Mouse (Mus musculus) embryonic facial prominence, embryonic 11.5 days (tissue): ENCODE data around the gene Pam16. TPM values are rescaled to one million over a fixed set of nuclear protein-coding genes. Genes with fewer than 3 reads are reported as not detected.

Experiments used
- ATAC-seq: fragments of 200-750 bp; cut with Nextera tagmentation; replicated peaks from 2 replicates; pipeline ENCODE4 v1.8.0; 2017; ENCODE audit warnings: low read depth; ENCODE audit not compliant: insufficient number of reproducible peaks, low FRiP score, low TSS enrichment
- DNase-seq: peaks from one replicate; pipeline ENCODE4 v3.0.0-alpha.2; 2015; ENCODE audit warnings: low spot score
- H3K27ac ChIP-seq: fragments of 300-500 bp; sonication (generic); replicated peaks from 2 replicates; pipeline ENCODE4 v1.5.1; 2014; ENCODE audit warnings: mild to moderate bottlenecking, low read depth, low read length, control low read depth
- H3K27me3 ChIP-seq: fragments of 300-500 bp; sonication (generic); 2 replicates; pipeline ENCODE4 v1.6.1; 2014; ENCODE audit warnings: mild to moderate bottlenecking, low read length, moderate library complexity, mixed read lengths; ENCODE audit not compliant: control insufficient read depth, insufficient read depth
- H3K36me3 ChIP-seq: fragments of 300-500 bp; sonication (generic); replicated peaks from 2 replicates; pipeline ENCODE4 v1.6.1; 2014; ENCODE audit warnings: low read depth, mild to moderate bottlenecking, low read length, moderate library complexity, mixed read lengths; ENCODE audit not compliant: control insufficient read depth, insufficient read depth
- H3K4me1 ChIP-seq: fragments of 300-500 bp; sonication (generic); 2 replicates; pipeline ENCODE4 v1.6.1; 2014; ENCODE audit warnings: low read length, mixed read lengths; ENCODE audit not compliant: control insufficient read depth, insufficient read depth
- H3K4me2 ChIP-seq: fragments of 300-500 bp; sonication (generic); 2 replicates; pipeline ENCODE4 v1.6.1; 2014; ENCODE audit warnings: low read depth, mild to moderate bottlenecking, control low read depth, low read length, moderate library complexity
- H3K4me3 ChIP-seq: fragments of 300-500 bp; sonication (generic); 2 replicates; pipeline ENCODE4 v1.5.1; 2014; ENCODE audit warnings: low read depth, low read length, control low read depth
- H3K9ac ChIP-seq: fragments of 300-500 bp; sonication (generic); replicated peaks from 2 replicates; pipeline ENCODE4 v1.6.1; 2014; ENCODE audit warnings: mild to moderate bottlenecking, control low read depth, low read length
- H3K9me3 ChIP-seq: fragments of 300-500 bp; sonication (generic); replicated peaks from 2 replicates; pipeline ENCODE4 v1.6.1; 2016; ENCODE audit warnings: mild to moderate bottlenecking, low read length, inconsistent platforms, mixed read lengths; ENCODE audit not compliant: control insufficient read depth
- WGBS: fragments of 180-500 bp; shearing (Covaris S2); extraction: QIAGEN DNeasy Blood & Tissue Kit; methylation state at CpG from one replicate; pipeline ENCODE4 v1.1.7; 2014; 5-methylcytosine and 5-hydroxymethylcytosine counted together
- polyA plus RNA-seq: library from polyadenylated mRNA; unstranded; fragments of >200 nt; fragmentation: Nextera tagmentation; extraction: Ambion mirVana; gene quantifications from 2 replicates; pipeline ENCODE4 v1.2.1, GENCODE M21; 2014

Gene Pam16
- polyA plus RNA-seq, 1 experiment from 2014 or later: 105 TPM

DNA sequence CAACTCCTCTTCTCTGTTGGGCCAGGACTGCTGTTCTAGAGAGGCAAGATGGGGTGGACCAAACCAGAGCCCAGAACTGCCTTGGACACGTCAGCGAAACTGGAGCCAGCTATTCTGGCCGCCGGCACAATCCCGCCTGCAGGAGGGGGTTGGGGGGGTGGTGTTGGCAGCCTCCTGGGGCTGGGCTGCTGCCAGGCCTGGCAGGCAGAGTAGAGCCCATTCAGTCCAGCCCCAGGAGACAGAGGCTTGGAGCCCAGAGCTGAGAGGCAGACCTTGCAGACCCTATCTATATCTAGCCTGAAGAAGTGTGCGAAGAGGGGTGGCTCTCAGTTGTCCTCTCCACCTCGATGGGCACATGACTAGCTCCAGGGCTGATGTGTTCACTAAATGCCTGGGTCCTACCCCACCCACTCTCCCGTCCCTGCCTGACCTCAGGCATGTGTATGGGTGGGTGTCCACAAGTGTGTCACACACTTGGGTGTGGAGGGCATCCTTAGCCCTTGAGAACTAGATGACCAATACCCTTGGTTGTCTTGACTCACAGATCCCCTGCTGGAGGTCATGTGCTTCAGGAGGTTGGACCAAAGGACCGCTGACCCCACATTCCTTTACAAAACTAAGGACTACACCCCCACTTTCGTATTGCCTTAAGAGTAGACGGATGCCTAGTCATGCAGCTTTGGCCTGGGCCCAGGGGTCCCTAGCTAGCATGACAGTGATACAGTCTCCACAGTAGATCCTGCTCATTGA is 19.1 kb upstream of the Pam16 start:
- Histone ChIP-seq H3K4me1 (peaks cover 16% of the 10 kb centered on the region), H3K36me3 (peaks cover under 1% of the 10 kb centered on the region; the same call in 1 of the 2 replicates), H3K4me2 (no peak overlapping the region), H3K4me3 (no peak overlapping the region), H3K9me3 (no peaks in the 10 kb centered on the region), H3K9ac (no peak overlapping the region), H3K27me3 (no peaks in the 10 kb centered on the region), H3K27ac (no peak overlapping the region)
- WGBS: 66% methylated on average over 11 of the region's 11 CpGs
- ATAC-seq (no peak), DNase-seq (no peak)

DNA sequence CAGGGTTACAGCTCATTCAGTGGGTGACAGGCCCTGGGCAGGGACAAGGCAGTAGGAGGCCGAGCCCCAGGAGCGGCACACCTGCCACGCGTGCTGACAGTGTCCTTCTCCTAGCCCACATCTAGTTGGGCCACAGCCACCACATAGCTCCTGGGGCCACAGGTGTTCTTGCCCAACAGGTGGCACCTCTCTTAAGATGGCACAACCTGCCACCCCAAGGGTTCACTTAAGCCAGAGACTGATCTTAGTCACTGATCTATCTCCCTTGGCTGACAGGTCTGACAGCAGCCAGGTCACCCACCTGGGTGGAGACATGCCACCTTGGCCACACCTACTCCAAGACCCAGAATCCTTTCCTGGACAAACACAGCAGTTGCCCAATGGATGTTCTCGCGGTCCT is 18.1 kb upstream of the Pam16 start:
- Histone ChIP-seq H3K9me3 (no peaks in the 10 kb centered on the region), H3K4me1 (peaks cover 16% of the 10 kb centered on the region), H3K4me3 (no peak overlapping the region), H3K36me3 (no peaks in the 10 kb centered on the region), H3K27ac (no peak overlapping the region), H3K9ac (peak overlapping the region; percentile 32), H3K27me3 (no peaks in the 10 kb centered on the region), H3K4me2 (peak overlapping the region; percentile 28)
- 73% methylated on average over 6 of the region's 6 CpGs for WGBS
- DNase-seq: no peak
- no peak for ATAC-seq

DNA sequence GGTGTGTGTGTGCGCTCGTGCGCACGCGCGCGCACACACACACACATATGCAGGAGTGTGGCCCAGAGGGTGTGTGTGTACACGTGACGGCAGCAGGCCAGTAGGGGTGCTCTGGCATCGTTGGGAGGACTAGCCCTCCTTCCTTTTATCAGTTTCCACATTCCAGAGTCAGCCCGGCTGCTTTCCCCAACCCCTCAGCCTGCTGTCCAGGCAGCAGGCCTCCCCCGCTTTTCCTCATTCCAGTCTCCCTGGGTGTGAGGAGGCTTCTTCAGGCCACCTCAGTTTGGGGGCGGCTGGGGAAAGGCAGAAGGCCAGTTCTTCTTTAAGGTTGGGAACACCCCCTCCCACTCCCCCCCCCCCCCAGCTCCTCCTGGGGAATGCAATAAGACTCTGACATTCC is 17.4 kb upstream of the Pam16 start:
- Histone ChIP-seq H3K9me3 (no peaks in the 10 kb centered on the region), H3K9ac (peak overlapping the region; percentile 7; the same call in 1 of the 2 replicates), H3K27ac (peak overlapping the region; percentile 48), H3K36me3 (no peaks in the 10 kb centered on the region), H3K27me3 (no peaks in the 10 kb centered on the region), H3K4me3 (peak overlapping the region; percentile 0; the same call in 1 of the 2 replicates), H3K4me1 (peaks cover 13% of the 10 kb centered on the region), H3K4me2 (peak overlapping the region; percentile 28)
- 32% methylated on average over 13 of the region's 13 CpGs for WGBS
- DNase-seq (peak; percentile 58), ATAC-seq (peak; percentile 25; the same call in 1 of the 2 replicates)

DNA sequence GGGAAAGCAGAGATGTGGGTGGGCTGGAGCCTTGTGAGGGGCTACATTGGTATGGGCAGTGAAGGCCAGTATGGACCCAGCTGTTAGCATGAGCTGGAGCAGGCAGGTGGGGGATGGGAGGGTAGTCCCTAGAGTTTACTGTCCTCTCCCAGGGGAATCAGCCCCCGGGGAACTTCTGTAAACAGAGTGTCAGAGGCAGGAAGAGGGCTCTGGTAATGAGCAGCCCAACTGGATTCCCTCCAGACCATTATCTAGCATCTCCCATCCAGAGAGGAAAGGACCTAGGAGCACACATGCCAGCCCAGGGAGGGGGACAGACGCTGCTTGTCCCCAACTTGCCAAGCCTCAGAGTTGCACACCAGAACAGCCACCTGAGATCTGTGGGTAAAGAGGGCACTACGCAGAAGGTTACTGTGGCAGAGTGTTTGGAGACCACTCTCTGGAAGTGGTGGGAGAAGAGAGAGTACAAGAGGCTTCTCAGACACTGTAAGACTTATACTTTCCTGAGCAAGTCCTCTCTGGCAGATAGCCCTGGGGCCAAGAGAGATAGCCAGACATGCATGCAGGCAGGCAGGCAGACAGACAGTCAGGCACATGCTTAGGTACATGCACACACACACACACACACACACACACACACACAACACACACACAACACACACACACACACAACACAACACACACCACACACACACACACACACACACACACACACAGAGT is 16.5 kb upstream of the Pam16 start:
- no peak for ATAC-seq
- H3K4me2 ChIP-seq: peak overlapping the region; percentile 72
- 0 out of 2 replicates have a peak overlapping the region, but pooled peaks have one; percentile 28 for H3K27ac ChIP-seq
- peak overlapping the region; percentile 73 for H3K4me3 ChIP-seq
- H3K36me3 ChIP-seq: no peaks in the 10 kb centered on the region
- H3K27me3 ChIP-seq: no peaks in the 10 kb centered on the region
- peaks cover 7% of the 10 kb centered on the region for H3K4me1 ChIP-seq
- H3K9ac ChIP-seq: peak overlapping the region; percentile 19
- WGBS: 37% methylated on average over 3 of the region's 3 CpGs
- DNase-seq: no peak
- H3K9me3 ChIP-seq: no peaks in the 10 kb centered on the region

DNA sequence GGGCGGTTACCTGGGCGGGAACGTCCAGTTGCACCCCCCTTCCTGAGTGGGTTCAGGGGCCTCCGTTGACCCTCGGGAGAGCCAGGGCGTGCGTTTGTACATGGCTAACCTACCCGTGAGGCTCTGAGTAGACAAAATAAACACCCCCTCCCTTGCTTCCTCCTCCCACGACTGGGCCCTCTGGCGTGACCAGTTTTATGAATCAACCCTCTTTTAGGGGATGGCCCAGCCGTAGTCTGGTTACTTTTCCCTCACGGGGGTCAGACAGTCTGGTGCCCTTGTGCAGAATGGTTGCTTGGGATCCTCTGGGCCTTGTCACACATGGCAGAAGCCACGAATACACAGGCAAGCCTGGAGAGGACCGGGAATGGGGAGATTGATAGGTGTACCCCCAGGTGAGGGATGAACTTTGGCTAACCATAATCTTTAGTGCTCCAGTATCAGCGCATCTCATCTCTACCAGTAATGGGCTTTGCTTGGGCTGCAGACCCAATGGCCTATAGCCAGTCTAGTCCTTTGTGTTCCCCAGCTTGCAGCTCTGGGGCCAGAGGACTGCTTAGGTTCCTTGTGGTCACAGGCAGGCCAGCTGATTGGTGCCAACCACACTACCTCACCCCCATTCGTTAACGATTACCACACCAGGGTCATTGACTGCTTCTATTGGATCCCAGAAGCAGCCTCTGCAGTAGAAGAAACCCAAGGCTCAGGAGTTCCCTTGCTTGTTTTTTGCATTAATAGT is 15.6 kb upstream of the Pam16 start:
- ATAC-seq (no peak), DNase-seq (peak; percentile 48)
- Histone ChIP-seq H3K27me3 (no peaks in the 10 kb centered on the region), H3K27ac (peak overlapping the region; percentile 84), H3K4me1 (peaks cover 7% of the 10 kb centered on the region), H3K4me2 (peak overlapping the region; percentile 72), H3K4me3 (peak overlapping the region; percentile 73), H3K9ac (peak overlapping the region; percentile 77), H3K36me3 (no peaks in the 10 kb centered on the region), H3K9me3 (no peaks in the 10 kb centered on the region)
- WGBS: 6% methylated on average over 17 of the region's 17 CpGs

DNA sequence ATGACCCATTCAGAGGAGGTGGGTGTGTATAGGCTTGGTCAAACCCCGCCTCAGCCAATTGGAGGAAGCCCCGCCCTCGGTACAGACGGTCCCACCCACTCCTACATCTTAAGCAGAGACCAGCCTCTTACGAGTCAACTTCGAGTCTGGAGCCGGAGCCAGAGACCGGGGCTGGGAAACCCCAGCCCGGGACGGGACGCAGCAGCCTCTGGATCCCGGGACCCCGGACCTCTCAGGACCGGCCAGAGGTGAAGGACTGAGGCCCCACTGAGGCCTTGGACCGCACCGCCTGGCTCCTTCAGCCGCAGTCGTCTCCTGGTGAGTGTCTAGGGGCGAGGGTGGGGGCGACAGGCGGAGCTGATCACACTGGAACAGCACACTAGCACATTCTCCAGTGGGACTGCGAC is 15.0 kb upstream of the Pam16 start, which contains the start of the genes Vasn and Dnaja3:
TSS of gene Vasn (plus strand) at position 111 of the 407 bp plus-strand sequence.
TSS of gene Dnaja3 (plus strand) at position 159 of the 407 bp plus-strand sequence.
- peaks cover 7% of the 10 kb centered on the region for H3K4me1 ChIP-seq

DNA sequence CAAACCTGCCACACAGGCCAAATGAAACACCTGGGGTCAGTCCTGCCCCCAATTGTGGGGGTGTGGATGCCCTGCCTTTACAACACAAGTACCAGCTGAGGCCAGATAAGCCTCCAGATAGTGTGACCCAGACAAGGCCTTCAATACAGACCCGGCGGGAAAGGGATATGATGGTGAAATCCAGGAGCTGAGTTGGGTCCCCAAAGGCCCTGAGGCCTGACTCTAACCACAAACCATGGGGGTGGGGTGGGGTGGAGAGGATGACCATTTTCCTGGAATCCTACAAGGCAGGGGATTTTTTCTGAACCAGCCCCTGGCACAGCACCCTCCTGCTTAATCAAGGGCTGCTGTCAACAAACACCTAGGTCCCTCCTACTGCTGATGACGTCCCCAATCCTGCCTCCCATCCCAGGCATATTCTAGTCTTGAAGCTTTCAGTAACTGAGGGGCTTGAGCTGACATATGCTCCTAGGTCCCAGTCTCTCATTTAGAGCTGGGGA is 14.2 kb upstream of the Pam16 start:
- Histone ChIP-seq H3K27me3 (no peaks in the 10 kb centered on the region), H3K4me1 (peaks cover 7% of the 10 kb centered on the region)
- WGBS: 79% methylated on average over 3 of the region's 3 CpGs

More for the DNA sequence above, 15.0 kb upstream of the Pam16 start, which contains the start of the genes Vasn and Dnaja3:
- WGBS: under 1% methylated on average over 22 of the region's 22 CpGs
- no peaks in the 10 kb centered on the region for H3K27me3 ChIP-seq
- ATAC-seq: peak; percentile 95
- H3K36me3 ChIP-seq: no peaks in the 10 kb centered on the region
- peak within 1 kb of the TSS; percentile 73 for H3K4me3 ChIP-seq
- no peaks in the 10 kb centered on the region for H3K9me3 ChIP-seq
- peak within 1 kb of the TSS; percentile 72 for H3K4me2 ChIP-seq
- H3K9ac ChIP-seq: peak within 1 kb of the TSS; percentile 77
- H3K27ac ChIP-seq: peak within 1 kb of the TSS; percentile 84
- DNase-seq: peak; percentile 93

More for the DNA sequence above, 14.2 kb upstream of the Pam16 start:
- H3K27ac ChIP-seq: no peak overlapping the region
- DNase-seq (no peak), ATAC-seq (no peak)
- no peak overlapping the region for H3K9ac ChIP-seq
- H3K36me3 ChIP-seq: no peaks in the 10 kb centered on the region
- no peak overlapping the region for H3K4me2 ChIP-seq
- no peaks in the 10 kb centered on the region for H3K9me3 ChIP-seq
- H3K4me3 ChIP-seq: no peak overlapping the region
